Mouse (Mus musculus): ENCODE measurements at regions not wholly inside any gene's neighbourhood (a gene's known extent, or its start where the extent isn't known, plus 50 kb on each side); places are given as distances from the start of the nearest gene placed in this dataset.
A peak's percentile ranks its signal among the peaks of the same experiment; 100 is the strongest.

- Histone ChIP-seq H3K9me3 (replicated peaks) (no peaks in the 10 kb centered on the region), H3K27ac (replicated peaks) (peak overlapping the region; percentile 46; the same call in 1 of the 2 replicates), H3K4me3 (peak overlapping the region; percentile 20), H3K4me1 (peaks cover 25% of the 10 kb centered on the region), H3K27me3 (ENCODE audit: low read depth, poor library complexity, severe bottlenecking) (peaks cover 69% of the 10 kb centered on the region), H3K36me3 (no peaks in the 10 kb centered on the region)
- WGBS: 3% methylated on average over 21 of the region's 21 CpGs
- DNase-seq (ENCODE audit: low spot score): peak; percentile 45
These were observed 422.6 kb upstream of the Nr2f2 start for GRCm38 (mm10) chr7:70788902-70789796.

- Histone ChIP-seq H3K36me3 (no peaks in the 10 kb centered on the region), H3K9me3 (replicated peaks) (no peaks in the 10 kb centered on the region), H3K4me3 (no peak overlapping the region), H3K27ac (replicated peaks) (0 out of 2 replicates have a peak overlapping the region, but pooled peaks have one; percentile 42), H3K4me1 (peaks cover 25% of the 10 kb centered on the region), H3K27me3 (ENCODE audit: low read depth, poor library complexity, severe bottlenecking) (peaks cover 69% of the 10 kb centered on the region)
- no peak for DNase-seq (ENCODE audit: low spot score)
- 9% methylated on average over 5 of the region's 5 CpGs for WGBS
These were observed 421.4 kb upstream of the Nr2f2 start for GRCm38 (mm10) chr7:70787966-70788365.

DNA sequence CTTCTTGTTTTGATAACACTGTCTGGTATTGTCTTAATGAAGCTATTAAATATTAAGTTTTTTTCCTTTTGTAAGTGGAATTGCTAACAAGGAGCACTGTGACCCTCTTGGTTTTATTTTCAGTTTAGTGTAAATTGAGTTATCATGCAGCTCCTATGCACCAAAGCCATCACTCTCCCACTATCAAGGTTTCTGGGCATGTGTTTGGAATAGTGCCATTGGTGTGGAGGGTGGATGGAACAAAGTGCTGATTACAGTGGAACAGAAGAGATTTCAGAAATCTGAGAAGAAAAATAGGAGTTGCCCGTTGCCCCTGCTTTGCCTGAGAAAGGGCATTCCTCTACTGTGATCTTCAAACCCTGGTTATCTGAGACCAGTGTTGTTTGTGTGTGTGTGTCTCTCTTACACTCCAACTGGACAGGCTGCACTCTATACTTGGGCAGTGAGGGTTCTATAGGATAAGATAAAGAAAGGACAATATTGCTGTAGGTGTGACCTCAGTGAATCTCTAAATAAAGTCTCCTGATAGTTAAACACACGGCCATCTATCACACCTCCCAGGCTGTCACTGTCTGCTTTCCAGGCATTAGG, 414.3 kb upstream of the Nr2f2 start:
- H3K27me3 ChIP-seq (ENCODE audit: low read depth, poor library complexity, severe bottlenecking): peaks cover 31% of the 10 kb centered on the region
- no peak overlapping the region for H3K4me3 ChIP-seq
- no peak overlapping the region for H3K27ac ChIP-seq (replicated peaks)
- no peak for DNase-seq (ENCODE audit: low spot score)
- peaks cover 11% of the 10 kb centered on the region for H3K4me1 ChIP-seq
- 78% methylated on average over 2 of the region's 2 CpGs for WGBS
- H3K36me3 ChIP-seq: no peaks in the 10 kb centered on the region
- no peaks in the 10 kb centered on the region for H3K9me3 ChIP-seq (replicated peaks)

GRCm38 (mm10) chr7:70777763-70778162, 411.2 kb upstream of the Nr2f2 start:
- no peak overlapping the region for H3K27ac ChIP-seq (replicated peaks)
- peaks cover 32% of the 10 kb centered on the region for H3K27me3 ChIP-seq (ENCODE audit: low read depth, poor library complexity, severe bottlenecking)
- 18% methylated on average over 4 of the region's 4 CpGs for WGBS
- H3K4me3 ChIP-seq: no peak overlapping the region
- peaks cover 11% of the 10 kb centered on the region for H3K4me1 ChIP-seq
- H3K36me3 ChIP-seq: no peaks in the 10 kb centered on the region
- DNase-seq (ENCODE audit: low spot score): peak; percentile 23
- peaks cover 5% of the 10 kb centered on the region; the same call in 1 of the 2 replicates for H3K9me3 ChIP-seq (replicated peaks)

GRCm38 (mm10) chr7:70769655-70770054, 403.1 kb upstream of the Nr2f2 start:
- no peak for DNase-seq (ENCODE audit: low spot score)
- H3K27me3 ChIP-seq (ENCODE audit: low read depth, poor library complexity, severe bottlenecking): peaks cover under 1% of the 10 kb centered on the region
- no peaks in the 10 kb centered on the region for H3K4me1 ChIP-seq
- no peak overlapping the region for H3K4me3 ChIP-seq
- peaks cover 9% of the 10 kb centered on the region; the same call in 1 of the 2 replicates for H3K9me3 ChIP-seq (replicated peaks)
- no peak overlapping the region for H3K27ac ChIP-seq (replicated peaks)
- H3K36me3 ChIP-seq: no peaks in the 10 kb centered on the region
- 79% methylated on average over 6 of the region's 6 CpGs for WGBS

GRCm38 (mm10) chr7:70767697-70768096, 401.2 kb upstream of the Nr2f2 start:
- Histone ChIP-seq H3K27me3 (ENCODE audit: low read depth, poor library complexity, severe bottlenecking) (no peaks in the 10 kb centered on the region), H3K4me1 (no peaks in the 10 kb centered on the region), H3K9me3 (replicated peaks) (0 out of 2 replicates have a peak, but pooled peaks cover 3% of the 10 kb centered on the region), H3K36me3 (no peaks in the 10 kb centered on the region), H3K4me3 (no peak overlapping the region), H3K27ac (replicated peaks) (no peak overlapping the region)
- 57% methylated on average over 5 of the region's 5 CpGs for WGBS
- DNase-seq (ENCODE audit: low spot score): no peak

GRCm38 (mm10) chr7:70756676-70757075, 390.1 kb upstream of the Nr2f2 start:
- Histone ChIP-seq H3K27me3 (ENCODE audit: low read depth, poor library complexity, severe bottlenecking) (peaks cover 56% of the 10 kb centered on the region), H3K27ac (replicated peaks) (no peak overlapping the region), H3K4me3 (no peak overlapping the region), H3K9me3 (replicated peaks) (peaks cover 8% of the 10 kb centered on the region; the same call in 1 of the 2 replicates), H3K36me3 (no peaks in the 10 kb centered on the region), H3K4me1 (peaks cover 14% of the 10 kb centered on the region)
- no peak for DNase-seq (ENCODE audit: low spot score)
- 93% methylated on average over 3 of the region's 3 CpGs for WGBS

DNA sequence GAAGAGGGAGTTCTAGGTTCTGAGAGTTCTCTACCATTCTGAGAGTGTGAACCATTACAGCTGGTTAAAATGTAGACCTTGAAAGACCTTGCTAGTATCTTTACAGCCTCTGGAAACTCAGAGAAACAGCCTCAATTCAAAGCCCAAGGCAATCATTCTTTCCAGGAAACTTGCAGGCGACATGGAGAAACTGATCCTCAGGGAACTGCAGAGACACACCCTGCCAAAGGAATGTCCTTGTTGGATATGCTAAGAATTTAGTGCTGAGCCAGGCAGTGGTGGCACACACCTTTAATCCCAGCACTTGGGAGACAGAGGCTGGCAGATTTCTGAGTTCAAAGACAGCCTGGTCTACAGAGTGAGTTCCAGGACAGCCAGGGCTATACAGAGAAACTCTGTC, 388.3 kb upstream of the Nr2f2 start:
- peaks cover 71% of the 10 kb centered on the region for H3K27me3 ChIP-seq (ENCODE audit: low read depth, poor library complexity, severe bottlenecking)
- WGBS: 90% methylated on average over 1 of the region's 1 CpGs

GRCm38 (mm10) chr7:70752802-70753218, 386.3 kb upstream of the Nr2f2 start:
- Histone ChIP-seq H3K4me1 (peaks cover 27% of the 10 kb centered on the region), H3K27ac (replicated peaks) (no peak overlapping the region), H3K9me3 (replicated peaks) (peaks cover 8% of the 10 kb centered on the region; the same call in 1 of the 2 replicates), H3K36me3 (no peaks in the 10 kb centered on the region), H3K27me3 (ENCODE audit: low read depth, poor library complexity, severe bottlenecking) (peaks cover 89% of the 10 kb centered on the region), H3K4me3 (no peak overlapping the region)
- 62% methylated on average over 12 of the region's 12 CpGs for WGBS
- DNase-seq (ENCODE audit: low spot score): peak; percentile 73

More for the DNA sequence above, 388.3 kb upstream of the Nr2f2 start:
- H3K9me3 ChIP-seq (replicated peaks): peaks cover 8% of the 10 kb centered on the region; the same call in 1 of the 2 replicates
- no peak for DNase-seq (ENCODE audit: low spot score)
- no peaks in the 10 kb centered on the region for H3K36me3 ChIP-seq
- H3K27ac ChIP-seq (replicated peaks): no peak overlapping the region
- H3K4me1 ChIP-seq: peaks cover 14% of the 10 kb centered on the region
- no peak overlapping the region for H3K4me3 ChIP-seq

- H3K4me3 ChIP-seq: no peak overlapping the region
- H3K4me1 ChIP-seq: peaks cover 31% of the 10 kb centered on the region
- 45% methylated on average over 3 of the region's 3 CpGs for WGBS
- no peak for DNase-seq (ENCODE audit: low spot score)
- H3K9me3 ChIP-seq (replicated peaks): no peaks in the 10 kb centered on the region
- peaks cover 91% of the 10 kb centered on the region for H3K27me3 ChIP-seq (ENCODE audit: low read depth, poor library complexity, severe bottlenecking)
- H3K27ac ChIP-seq (replicated peaks): no peak overlapping the region
- H3K36me3 ChIP-seq: no peaks in the 10 kb centered on the region
These were observed 382.3 kb upstream of the Nr2f2 start for GRCm38 (mm10) chr7:70748884-70749283.

- peaks cover 27% of the 10 kb centered on the region for H3K4me1 ChIP-seq
- no peaks in the 10 kb centered on the region for H3K9me3 ChIP-seq (replicated peaks)
- no peak for DNase-seq (ENCODE audit: low spot score)
- no peaks in the 10 kb centered on the region for H3K36me3 ChIP-seq
- H3K27me3 ChIP-seq (ENCODE audit: low read depth, poor library complexity, severe bottlenecking): peaks cover 91% of the 10 kb centered on the region
- WGBS: 79% methylated on average over 8 of the region's 8 CpGs
- no peak overlapping the region for H3K4me3 ChIP-seq
- no peak overlapping the region for H3K27ac ChIP-seq (replicated peaks)
These were observed 381.8 kb upstream of the Nr2f2 start for GRCm38 (mm10) chr7:70748345-70748744.

- Histone ChIP-seq H3K27me3 (ENCODE audit: low read depth, poor library complexity, severe bottlenecking) (peaks cover 65% of the 10 kb centered on the region), H3K9me3 (replicated peaks) (no peaks in the 10 kb centered on the region; the same call in 1 of the 2 replicates), H3K27ac (replicated peaks) (no peak overlapping the region), H3K36me3 (no peaks in the 10 kb centered on the region), H3K4me3 (no peak overlapping the region), H3K4me1 (peaks cover 18% of the 10 kb centered on the region)
- WGBS: 73% methylated on average over 18 of the region's 18 CpGs
- DNase-seq (ENCODE audit: low spot score): no peak
These were observed 377.8 kb upstream of the Nr2f2 start for GRCm38 (mm10) chr7:70744296-70744695.

- 96% methylated on average over 2 of the region's 2 CpGs for WGBS
- no peaks in the 10 kb centered on the region for H3K27me3 ChIP-seq (ENCODE audit: low read depth, poor library complexity, severe bottlenecking)
- DNase-seq (ENCODE audit: low spot score): no peak
These were observed 369.1 kb upstream of the Nr2f2 start for GRCm38 (mm10) chr7:70735591-70735990.

More at GRCm38 (mm10) chr7:70735591-70735990, 369.1 kb upstream of the Nr2f2 start:
- no peak overlapping the region for H3K4me3 ChIP-seq
- H3K9me3 ChIP-seq (replicated peaks): no peaks in the 10 kb centered on the region; the same call in 1 of the 2 replicates
- no peaks in the 10 kb centered on the region for H3K4me1 ChIP-seq
- no peaks in the 10 kb centered on the region for H3K36me3 ChIP-seq
- no peak overlapping the region for H3K27ac ChIP-seq (replicated peaks)
